Mouse (Mus musculus) stomach, postnatal 0 days (tissue): ENCODE data around the gene Rnh1. TPM values are rescaled to one million over a fixed set of nuclear protein-coding genes. Genes with fewer than 3 reads are reported as not detected.
A peak's percentile ranks its signal among the peaks of the same experiment; 100 is the strongest.

Source experiments
- ATAC-seq: fragments of 200-750 bp; cut with Nextera tagmentation; 2 replicates; pipeline ENCODE4 v1.8.0; 2017; ENCODE audit not compliant: low FRiP score, low TSS enrichment
- DNase-seq: peaks from one replicate; pipeline ENCODE4 v3.0.0-alpha.2; 2016; ENCODE audit warnings: low spot score
- H3K27ac ChIP-seq: fragments of 300-500 bp; sonication (generic); replicated peaks from 2 replicates; pipeline ENCODE4 v1.5.1; 2014; ENCODE audit warnings: mild to moderate bottlenecking, control low read depth
- H3K27me3 ChIP-seq: fragments of 300-500 bp; sonication (generic); 2 replicates; pipeline ENCODE4 v1.6.1; 2014; ENCODE audit warnings: low read length; ENCODE audit not compliant: control insufficient read depth, insufficient read depth
- H3K36me3 ChIP-seq: fragments of 300-500 bp; sonication (generic); 2 replicates; pipeline ENCODE4 v1.6.1; 2014; ENCODE audit warnings: low read length, mixed read lengths; ENCODE audit not compliant: control insufficient read depth, insufficient read depth
- H3K4me1 ChIP-seq: fragments of 300-500 bp; sonication (generic); replicated peaks from 2 replicates; pipeline ENCODE4 v1.6.1; 2014; ENCODE audit warnings: antibody characterized with exemption; ENCODE audit not compliant: control insufficient read depth, insufficient read depth
- H3K4me2 ChIP-seq: fragments of 300-500 bp; sonication (generic); replicated peaks from 2 replicates; pipeline ENCODE4 v1.6.1; 2014; ENCODE audit warnings: low read depth, mild to moderate bottlenecking, control low read depth, moderate library complexity
- H3K4me3 ChIP-seq: fragments of 300-500 bp; sonication (generic); 2 replicates; pipeline ENCODE4 v1.5.1; 2014; ENCODE audit warnings: low read depth, low read length, control low read depth
- H3K9ac ChIP-seq: fragments of 300-500 bp; sonication (generic); 2 replicates; pipeline ENCODE4 v1.6.1; 2014; ENCODE audit warnings: mild to moderate bottlenecking, low read length, control low read depth, mixed read lengths
- H3K9me3 ChIP-seq: fragments of 300-500 bp; sonication (generic); 2 replicates; pipeline ENCODE4 v1.6.1; 2016; ENCODE audit warnings: low read length; ENCODE audit not compliant: control insufficient read depth
- CTCF ChIP-seq: IDR thresholded peaks from 2 replicates; pipeline ENCODE4 v1.5.1; 2016; ENCODE audit warnings: antibody characterized with exemption, low read depth, mild to moderate bottlenecking, moderate library complexity
- EP300 ChIP-seq: optimal IDR thresholded peaks from 2 replicates; pipeline ENCODE3; 2016; ENCODE audit warnings: antibody characterized with exemption
- WGBS: fragments of 180-500 bp; shearing (Covaris S2); extraction: QIAGEN DNeasy Blood & Tissue Kit; methylation state at CpG from one replicate; pipeline ENCODE4 v1.1.7; 2014; 5-methylcytosine and 5-hydroxymethylcytosine counted together
- polyA plus RNA-seq: library from polyadenylated mRNA; unstranded; fragments of >200 nt; fragmentation: Nextera tagmentation; extraction: Ambion mirVana; gene quantifications from 2 replicates; pipeline ENCODE4 v1.2.1, GENCODE M21; 2015

Gene Rnh1
- polyA plus RNA-seq, 1 experiment from 2014 or later: 216 TPM

DNA sequence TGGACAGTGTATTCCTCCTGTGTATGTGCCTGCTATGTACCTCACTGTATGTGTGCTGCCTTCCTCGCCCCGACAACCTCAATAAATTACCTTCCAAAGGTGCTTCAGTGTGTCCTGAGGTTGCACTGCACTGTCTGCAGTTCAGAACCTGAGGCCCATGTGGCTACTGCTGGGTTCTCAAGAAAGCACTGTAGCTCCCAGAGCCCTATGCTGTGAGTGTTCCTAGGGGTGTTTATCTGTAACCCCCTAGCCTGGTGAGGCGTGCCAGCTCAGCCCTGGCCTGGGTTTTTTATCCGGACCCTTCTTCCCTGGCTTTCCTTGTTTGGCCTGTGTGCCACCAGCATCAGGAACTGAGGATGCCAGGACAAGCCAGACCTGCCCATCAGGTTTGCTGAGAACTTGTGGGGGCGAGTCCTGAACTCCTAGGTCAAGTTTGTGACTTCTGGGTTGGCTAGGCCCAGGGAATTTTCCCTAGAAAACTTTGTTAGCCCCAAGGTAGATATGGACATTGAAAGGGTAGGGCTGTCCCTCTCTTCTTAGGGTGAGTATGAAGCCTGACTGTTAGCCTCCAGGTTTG is 46.0 kb upstream of the Rnh1 start:
- peak overlapping the region; percentile 26 for H3K27ac ChIP-seq
- peak overlapping the region; percentile 45; the same call in 1 of the 2 replicates for H3K9ac ChIP-seq
- ATAC-seq (no peak), DNase-seq (peak; percentile 53)
- no peaks in the 10 kb centered on the region for H3K27me3 ChIP-seq
- peak overlapping the region; percentile 60; the same call in 1 of the 2 replicates for H3K4me3 ChIP-seq
- 56% methylated on average over 5 of the region's 5 CpGs for WGBS
- H3K36me3 ChIP-seq: no peaks in the 10 kb centered on the region
- peaks cover 15% of the 10 kb centered on the region for H3K4me1 ChIP-seq
- TF ChIP-seq EP300 (no peak), CTCF (no peak)
- H3K9me3 ChIP-seq: no peaks in the 10 kb centered on the region
- peak overlapping the region; percentile 95 for H3K4me2 ChIP-seq

DNA sequence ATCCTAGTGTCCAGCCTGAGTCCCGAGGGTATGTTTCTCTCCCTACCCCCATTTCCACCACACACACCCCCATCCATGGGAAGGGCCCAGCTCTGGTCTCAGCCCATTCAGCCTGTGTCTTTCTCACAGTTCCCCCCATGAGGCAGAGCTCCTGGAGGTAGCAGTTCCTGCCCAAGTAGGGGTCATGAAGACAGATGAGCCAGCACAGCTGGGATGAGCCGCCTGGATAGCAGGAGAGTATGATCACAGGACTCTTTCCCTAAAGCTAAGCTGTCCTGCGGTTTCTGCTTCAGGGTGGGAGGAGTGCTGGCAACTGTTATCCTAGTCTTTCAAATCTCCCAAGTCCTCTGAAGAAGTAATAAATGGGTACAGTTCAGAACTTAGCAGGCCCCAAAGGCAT is 45.5 kb upstream of the Rnh1 start:
- H3K36me3 ChIP-seq: no peaks in the 10 kb centered on the region
- H3K9me3 ChIP-seq: no peaks in the 10 kb centered on the region
- H3K27ac ChIP-seq: peak overlapping the region; percentile 26
- ATAC-seq (no peak), DNase-seq (no peak)
- peak overlapping the region; percentile 60; the same call in 1 of the 2 replicates for H3K4me3 ChIP-seq
- peaks cover 15% of the 10 kb centered on the region for H3K4me1 ChIP-seq
- peak overlapping the region; percentile 45; the same call in 1 of the 2 replicates for H3K9ac ChIP-seq
- no peaks in the 10 kb centered on the region for H3K27me3 ChIP-seq
- peak overlapping the region; percentile 95 for H3K4me2 ChIP-seq
- no peak for TF ChIP-seq EP300
- no peak for TF ChIP-seq CTCF
- WGBS: 33% methylated on average over 3 of the region's 3 CpGs

GRCm38 (mm10) chr7:141217343-141218013 is 44.8 kb upstream of the Rnh1 start:
- no peak for ATAC-seq
- Histone ChIP-seq H3K9ac (peak overlapping the region; percentile 43), H3K9me3 (no peaks in the 10 kb centered on the region), H3K4me3 (peak overlapping the region; percentile 60), H3K4me2 (peak overlapping the region; percentile 95), H3K4me1 (peaks cover 12% of the 10 kb centered on the region), H3K36me3 (no peaks in the 10 kb centered on the region), H3K27me3 (no peaks in the 10 kb centered on the region), H3K27ac (peak overlapping the region; percentile 26)
- no peak for TF ChIP-seq EP300
- no peak for TF ChIP-seq CTCF
- 74% methylated on average over 17 of the region's 17 CpGs for WGBS
- DNase-seq: no peak

GRCm38 (mm10) chr7:141216894-141217293 is 44.2 kb upstream of the Rnh1 start:
- peaks cover 6% of the 10 kb centered on the region for H3K4me1 ChIP-seq
- peak overlapping the region; percentile 45; the same call in 1 of the 2 replicates for H3K9ac ChIP-seq
- WGBS: 68% methylated on average over 11 of the region's 11 CpGs

GRCm38 (mm10) chr7:141215880-141216733 is 43.5 kb upstream of the Rnh1 start:
- Histone ChIP-seq H3K4me2 (peak overlapping the region; percentile 95), H3K27me3 (no peaks in the 10 kb centered on the region), H3K4me1 (peaks cover 6% of the 10 kb centered on the region), H3K9me3 (no peaks in the 10 kb centered on the region), H3K27ac (peak overlapping the region; percentile 98), H3K36me3 (no peaks in the 10 kb centered on the region), H3K9ac (peak overlapping the region; percentile 79), H3K4me3 (peak overlapping the region; percentile 60)
- peak; percentile 81 for ATAC-seq
- under 1% methylated on average over 40 of the region's 42 CpGs for WGBS
- TF ChIP-seq EP300 (peak; percentile 41), CTCF (peak; percentile 17; the same call in 1 of the 2 replicates)
- peak; percentile 95 for DNase-seq

More at GRCm38 (mm10) chr7:141216894-141217293, 44.2 kb upstream of the Rnh1 start:
- Histone ChIP-seq H3K27me3 (no peaks in the 10 kb centered on the region), H3K9me3 (no peaks in the 10 kb centered on the region), H3K36me3 (no peaks in the 10 kb centered on the region), H3K4me3 (peak overlapping the region; percentile 60), H3K4me2 (peak overlapping the region; percentile 95), H3K27ac (peak overlapping the region; percentile 26)
- DNase-seq (no peak), ATAC-seq (no peak)
- TF ChIP-seq CTCF (no peak), EP300 (no peak)
